Mouse (Mus musculus) mesoderm, embryonic 11.5 days (tissue): ENCODE data around the gene Ddx46.

ENCODE experiments used
- DNase-seq: peaks from one replicate; pipeline ENCODE4 v3.0.0-alpha.2; 2012; ENCODE audit warnings: low read depth, low spot score

Gene Ddx46

GRCm38 (mm10) chr13:55721516-55721915 lies 86.7 kb downstream of the Ddx46 start:
- no peak for DNase-seq

- DNase-seq = no peak
Observed at GRCm38 (mm10) chr13:55721995-55722394, 87.2 kb downstream of the Ddx46 start.

GRCm38 (mm10) chr13:55726598-55727119 lies 91.8 kb downstream of the Ddx46 start:
- DNase-seq = no peak

GRCm38 (mm10) chr13:55727120-55727838 lies 92.5 kb downstream of the Ddx46 start, which contains the start of gene Pcbd2:
Gene Pcbd2 (plus strand): TSS chr13:55727368.
- peak; percentile 78 for DNase-seq

- peak; percentile 71 for DNase-seq
Observed at GRCm38 (mm10) chr13:55727839-55728238, 93.0 kb downstream of the Ddx46 start.

- DNase-seq = no peak
Observed at GRCm38 (mm10) chr13:55730716-55731115, 95.9 kb downstream of the Ddx46 start.
